Mouse (Mus musculus) heart, adult 8-10 months (tissue): ENCODE data around the gene Pmf1. TPM values are rescaled to one million over a fixed set of nuclear protein-coding genes. Genes with fewer than 3 reads are reported as not detected.

Experiments
- DNase-seq: peaks from one replicate; pipeline ENCODE4 v3.0.0; 2022; ENCODE audit warnings: low spot score
- total RNA-seq, 4 experiments: library from RNA; stranded (reverse); gene quantifications; 2 replicates each; pipeline ENCODE4 v1.2.4; 2022

Gene Pmf1
- total RNA-seq: 10 to 100 TPM; 16.2 to 19.9 (median 16.7) TPM

- DNase-seq: peak; percentile 94
These were observed at the start of gene Pmf1 for GRCm38 (mm10) chr3:88409741-88410644. Gene Pmf1 (minus strand): TSS chr3:88410331.

- DNase-seq: no peak
These were observed 48.7 kb upstream of the Pmf1 start for GRCm38 (mm10) chr3:88458778-88459219.

- no peak for DNase-seq
These were observed 46.8 kb upstream of the Pmf1 start for GRCm38 (mm10) chr3:88456746-88457532.

GRCm38 (mm10) chr3:88456313-88456712 is 46.2 kb upstream of the Pmf1 start:
- no peak for DNase-seq

GRCm38 (mm10) chr3:88455588-88456264 is 45.6 kb upstream of the Pmf1 start:
- DNase-seq: no peak

- no peak for DNase-seq
These were observed 44.8 kb upstream of the Pmf1 start for GRCm38 (mm10) chr3:88454762-88455587.

- no peak for DNase-seq
These were observed 43.9 kb upstream of the Pmf1 start for GRCm38 (mm10) chr3:88453986-88454385.

- DNase-seq: no peak
These were observed 43.2 kb upstream of the Pmf1 start for GRCm38 (mm10) chr3:88453369-88453768.

- DNase-seq: no peak
These were observed 42.6 kb upstream of the Pmf1 start for GRCm38 (mm10) chr3:88452716-88453115.

GRCm38 (mm10) chr3:88452246-88452645 is 42.1 kb upstream of the Pmf1 start:
- no peak for DNase-seq

- DNase-seq: no peak
These were observed 40.4 kb upstream of the Pmf1 start for GRCm38 (mm10) chr3:88450379-88451131.

- peak; percentile 22 for DNase-seq
These were observed 39.4 kb upstream of the Pmf1 start for GRCm38 (mm10) chr3:88449395-88450023.

- no peak for DNase-seq
These were observed 38.3 kb upstream of the Pmf1 start for GRCm38 (mm10) chr3:88448443-88448842.

GRCm38 (mm10) chr3:88447676-88448183 is 37.6 kb upstream of the Pmf1 start:
- no peak for DNase-seq

GRCm38 (mm10) chr3:88446471-88447123 is 36.5 kb upstream of the Pmf1 start:
- DNase-seq: peak; percentile 44

- DNase-seq: no peak
These were observed 32.8 kb upstream of the Pmf1 start for GRCm38 (mm10) chr3:88442888-88443287.

- no peak for DNase-seq
These were observed 32.4 kb upstream of the Pmf1 start for GRCm38 (mm10) chr3:88442488-88442887.

GRCm38 (mm10) chr3:88440500-88441381 is 30.6 kb upstream of the Pmf1 start:
- DNase-seq: no peak
